Mouse (Mus musculus): ENCODE results near the gene Acot7.

DNA sequence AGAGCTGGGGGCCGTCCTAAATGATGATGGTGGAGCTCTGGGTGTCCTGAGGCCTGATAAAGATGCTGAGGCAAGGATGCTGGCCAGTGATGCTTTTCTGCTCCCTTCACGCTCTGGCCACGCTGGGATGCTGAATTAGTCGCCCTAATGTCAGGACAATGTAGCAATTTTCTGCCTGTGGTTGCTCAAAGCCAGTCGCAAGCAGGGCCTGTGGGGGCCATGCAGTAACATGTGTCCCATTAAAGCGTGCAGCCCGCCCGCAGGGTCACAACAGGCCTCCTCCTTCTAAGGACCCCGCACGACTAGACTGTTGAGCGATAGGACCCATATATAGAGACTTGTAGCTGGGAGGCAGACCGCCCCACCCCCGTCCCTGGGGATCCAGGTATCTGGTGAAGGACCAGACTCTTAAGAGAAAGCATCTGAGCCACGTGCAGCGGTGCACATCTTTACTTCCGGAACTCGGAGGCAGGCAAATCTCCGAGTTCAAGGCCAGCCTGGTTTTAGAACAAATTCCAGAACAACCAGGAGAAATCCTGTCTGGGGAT, 110.5 kb downstream of the Acot7 start:
- TF ChIP-seq CTCF (IDR thresholded peaks at IDR 0.05; ENCODE audit: insufficient read depth, low read depth, low read length) (no peak), POLR2A (IDR thresholded peaks at IDR 0.05; ENCODE audit: insufficient read depth, low read depth, low read length) (no peak)
